Mouse (Mus musculus): ENCODE measurements at regions not wholly inside any gene's neighbourhood (a gene's known extent, or its start where the extent isn't known, plus 50 kb on each side); places are given as distances from the start of the nearest gene placed in this dataset.

GRCm38 (mm10) chr10:96753521-96753920, 136.7 kb downstream of the Btg1 start:
- no peaks in the 10 kb centered on the region for H3K27me3 ChIP-seq
- H3K4me1 ChIP-seq: peaks cover 11% of the 10 kb centered on the region
- no peak overlapping the region for H3K4me3 ChIP-seq
- no peak for ATAC-seq (ENCODE audit: insufficient number of reproducible peaks, insufficient read depth, low FRiP score, low TSS enrichment, low read depth)
- 39% methylated on average over 1 of the region's 1 CpGs for WGBS
- no peaks in the 10 kb centered on the region for H3K36me3 ChIP-seq
- H3K27ac ChIP-seq: no peak overlapping the region
- no peaks in the 10 kb centered on the region for H3K9me3 ChIP-seq
- no peak overlapping the region for H3K4me2 ChIP-seq
- H3K9ac ChIP-seq: no peak overlapping the region

- Histone ChIP-seq H3K4me3 (no peak overlapping the region), H3K27ac (no peak overlapping the region), H3K9me3 (no peaks in the 10 kb centered on the region), H3K27me3 (no peaks in the 10 kb centered on the region), H3K4me2 (no peak overlapping the region), H3K36me3 (no peaks in the 10 kb centered on the region), H3K9ac (no peak overlapping the region), H3K4me1 (peaks cover 11% of the 10 kb centered on the region)
- ATAC-seq (ENCODE audit: insufficient number of reproducible peaks, insufficient read depth, low FRiP score, low TSS enrichment, low read depth): no peak
- 45% methylated on average over 8 of the region's 8 CpGs for WGBS
Observed at GRCm38 (mm10) chr10:96755674-96756073, 138.9 kb downstream of the Btg1 start.

GRCm38 (mm10) chr10:96756355-96757084, 139.7 kb downstream of the Btg1 start:
- no peak for ATAC-seq (ENCODE audit: insufficient number of reproducible peaks, insufficient read depth, low FRiP score, low TSS enrichment, low read depth)
- H3K27ac ChIP-seq: no peak overlapping the region
- peaks cover 6% of the 10 kb centered on the region for H3K4me1 ChIP-seq
- H3K36me3 ChIP-seq: no peaks in the 10 kb centered on the region
- H3K27me3 ChIP-seq: no peaks in the 10 kb centered on the region
- WGBS: 39% methylated on average over 5 of the region's 5 CpGs
- no peak overlapping the region for H3K9ac ChIP-seq
- no peaks in the 10 kb centered on the region for H3K9me3 ChIP-seq
- no peak overlapping the region for H3K4me3 ChIP-seq
- no peak overlapping the region for H3K4me2 ChIP-seq

GRCm38 (mm10) chr10:96757311-96757710, 140.5 kb downstream of the Btg1 start:
- 74% methylated on average over 1 of the region's 1 CpGs for WGBS
- H3K4me2 ChIP-seq: no peak overlapping the region
- no peaks in the 10 kb centered on the region; the same call in 1 of the 2 replicates for H3K4me1 ChIP-seq
- H3K9me3 ChIP-seq: no peaks in the 10 kb centered on the region
- ATAC-seq (ENCODE audit: insufficient number of reproducible peaks, insufficient read depth, low FRiP score, low TSS enrichment, low read depth): no peak
- no peak overlapping the region for H3K9ac ChIP-seq
- no peaks in the 10 kb centered on the region for H3K36me3 ChIP-seq
- H3K27me3 ChIP-seq: no peaks in the 10 kb centered on the region
- H3K4me3 ChIP-seq: no peak overlapping the region
- H3K27ac ChIP-seq: no peak overlapping the region

GRCm38 (mm10) chr10:96761601-96762000, 144.8 kb downstream of the Btg1 start:
- no peaks in the 10 kb centered on the region for H3K9me3 ChIP-seq
- no peaks in the 10 kb centered on the region for H3K36me3 ChIP-seq
- no peak overlapping the region for H3K4me2 ChIP-seq
- no peak overlapping the region for H3K9ac ChIP-seq
- no peak overlapping the region for H3K4me3 ChIP-seq
- H3K27ac ChIP-seq: no peak overlapping the region
- H3K4me1 ChIP-seq: peaks cover 7% of the 10 kb centered on the region
- no peaks in the 10 kb centered on the region for H3K27me3 ChIP-seq
- ATAC-seq (ENCODE audit: insufficient number of reproducible peaks, insufficient read depth, low FRiP score, low TSS enrichment, low read depth): no peak
- 81% methylated on average over 8 of the region's 8 CpGs for WGBS

GRCm38 (mm10) chr10:96765626-96766025, 148.8 kb downstream of the Btg1 start:
- WGBS: 47% methylated on average over 5 of the region's 5 CpGs
- Histone ChIP-seq H3K9ac (no peak overlapping the region), H3K4me2 (no peak overlapping the region), H3K36me3 (no peaks in the 10 kb centered on the region), H3K27me3 (no peaks in the 10 kb centered on the region), H3K9me3 (no peaks in the 10 kb centered on the region), H3K4me1 (peaks cover 7% of the 10 kb centered on the region; the same call in 1 of the 2 replicates), H3K4me3 (no peak overlapping the region), H3K27ac (no peak overlapping the region)
- no peak for ATAC-seq (ENCODE audit: insufficient number of reproducible peaks, insufficient read depth, low FRiP score, low TSS enrichment, low read depth)

GRCm38 (mm10) chr10:96778220-96778619, 161.4 kb downstream of the Btg1 start:
- Histone ChIP-seq H3K27ac (no peak overlapping the region), H3K4me3 (no peak overlapping the region), H3K27me3 (no peaks in the 10 kb centered on the region), H3K9ac (no peak overlapping the region), H3K4me1 (no peaks in the 10 kb centered on the region), H3K36me3 (no peaks in the 10 kb centered on the region), H3K9me3 (no peaks in the 10 kb centered on the region), H3K4me2 (no peak overlapping the region)
- 77% methylated on average over 1 of the region's 1 CpGs for WGBS
- ATAC-seq (ENCODE audit: insufficient number of reproducible peaks, insufficient read depth, low FRiP score, low TSS enrichment, low read depth): no peak

GRCm38 (mm10) chr10:96783966-96784365, 167.2 kb downstream of the Btg1 start:
- Histone ChIP-seq H3K9ac (no peak overlapping the region), H3K4me1 (no peaks in the 10 kb centered on the region), H3K27ac (no peak overlapping the region), H3K4me2 (no peak overlapping the region), H3K27me3 (no peaks in the 10 kb centered on the region), H3K36me3 (no peaks in the 10 kb centered on the region), H3K9me3 (no peaks in the 10 kb centered on the region), H3K4me3 (no peak overlapping the region)
- ATAC-seq (ENCODE audit: insufficient number of reproducible peaks, insufficient read depth, low FRiP score, low TSS enrichment, low read depth): no peak
- 84% methylated on average over 5 of the region's 5 CpGs for WGBS

GRCm38 (mm10) chr10:96786903-96787571, 170.2 kb downstream of the Btg1 start:
- H3K36me3 ChIP-seq: no peaks in the 10 kb centered on the region
- H3K27me3 ChIP-seq: no peaks in the 10 kb centered on the region
- no peak overlapping the region for H3K9ac ChIP-seq
- 63% methylated on average over 8 of the region's 8 CpGs for WGBS
- H3K4me3 ChIP-seq: no peak overlapping the region
- no peaks in the 10 kb centered on the region for H3K4me1 ChIP-seq
- no peak for ATAC-seq (ENCODE audit: insufficient number of reproducible peaks, insufficient read depth, low FRiP score, low TSS enrichment, low read depth)
- H3K4me2 ChIP-seq: no peak overlapping the region
- no peak overlapping the region for H3K27ac ChIP-seq
- H3K9me3 ChIP-seq: no peaks in the 10 kb centered on the region

GRCm38 (mm10) chr10:96787572-96787946, 170.8 kb downstream of the Btg1 start:
- Histone ChIP-seq H3K4me3 (no peak overlapping the region), H3K9me3 (no peaks in the 10 kb centered on the region), H3K27ac (no peak overlapping the region), H3K36me3 (no peaks in the 10 kb centered on the region), H3K4me2 (no peak overlapping the region), H3K9ac (no peak overlapping the region), H3K4me1 (no peaks in the 10 kb centered on the region), H3K27me3 (no peaks in the 10 kb centered on the region)
- WGBS: 90% methylated on average over 1 of the region's 1 CpGs
- no peak for ATAC-seq (ENCODE audit: insufficient number of reproducible peaks, insufficient read depth, low FRiP score, low TSS enrichment, low read depth)

GRCm38 (mm10) chr10:96788352-96789016, 171.7 kb downstream of the Btg1 start:
- H3K4me2 ChIP-seq: no peak overlapping the region
- no peak for ATAC-seq (ENCODE audit: insufficient number of reproducible peaks, insufficient read depth, low FRiP score, low TSS enrichment, low read depth)

GRCm38 (mm10) chr10:96797116-96797515, 180.3 kb downstream of the Btg1 start:
- WGBS: 79% methylated on average over 6 of the region's 6 CpGs
- Histone ChIP-seq H3K4me1 (no peaks in the 10 kb centered on the region), H3K9ac (no peak overlapping the region), H3K9me3 (no peaks in the 10 kb centered on the region), H3K4me3 (no peak overlapping the region), H3K27ac (no peak overlapping the region), H3K4me2 (no peak overlapping the region), H3K27me3 (no peaks in the 10 kb centered on the region), H3K36me3 (no peaks in the 10 kb centered on the region)
- no peak for ATAC-seq (ENCODE audit: insufficient number of reproducible peaks, insufficient read depth, low FRiP score, low TSS enrichment, low read depth)

More at GRCm38 (mm10) chr10:96788352-96789016, 171.7 kb downstream of the Btg1 start:
- H3K27me3 ChIP-seq: no peaks in the 10 kb centered on the region
- no peaks in the 10 kb centered on the region for H3K36me3 ChIP-seq
- H3K9me3 ChIP-seq: no peaks in the 10 kb centered on the region
- WGBS: 76% methylated on average over 8 of the region's 8 CpGs
- no peak overlapping the region for H3K27ac ChIP-seq
- no peak overlapping the region for H3K4me3 ChIP-seq
- no peak overlapping the region for H3K9ac ChIP-seq
- no peaks in the 10 kb centered on the region for H3K4me1 ChIP-seq

All from embryonic facial prominence, embryonic 13.5 days (tissue).